Mouse (Mus musculus) adrenal gland, postnatal 4 days (tissue): ENCODE results near the gene Rab9b. TPM values are rescaled to one million over a fixed set of nuclear protein-coding genes. Genes with fewer than 3 reads are reported as not detected.
A peak's percentile ranks its signal among the peaks of the same experiment; 100 is the strongest.

Source experiments
- DNase-seq, 2 experiments: peaks; one replicate each; pipeline ENCODE4 v3.0.0; 2021 to 2022; ENCODE audit warnings: low spot score in 2 of 2, mixed read lengths in 2 of 2
- long read RNA-seq, 2 experiments: library from polyadenylated mRNA; stranded (forward); transcript quantifications; one replicate each; pipeline ENCODE4 v2.0.0; 2021
- total RNA-seq, 2 experiments: library from RNA; stranded (reverse); gene quantifications; 2 replicates each; pipeline ENCODE4 v1.2.3; 2021

Rab9b gene
- under 1 TPM; 0.84 to 0.90 TPM for total RNA-seq
- long read RNA-seq, experiment 1, result 0 reads
- long read RNA-seq, experiment 2, result 0 reads

DNA sequence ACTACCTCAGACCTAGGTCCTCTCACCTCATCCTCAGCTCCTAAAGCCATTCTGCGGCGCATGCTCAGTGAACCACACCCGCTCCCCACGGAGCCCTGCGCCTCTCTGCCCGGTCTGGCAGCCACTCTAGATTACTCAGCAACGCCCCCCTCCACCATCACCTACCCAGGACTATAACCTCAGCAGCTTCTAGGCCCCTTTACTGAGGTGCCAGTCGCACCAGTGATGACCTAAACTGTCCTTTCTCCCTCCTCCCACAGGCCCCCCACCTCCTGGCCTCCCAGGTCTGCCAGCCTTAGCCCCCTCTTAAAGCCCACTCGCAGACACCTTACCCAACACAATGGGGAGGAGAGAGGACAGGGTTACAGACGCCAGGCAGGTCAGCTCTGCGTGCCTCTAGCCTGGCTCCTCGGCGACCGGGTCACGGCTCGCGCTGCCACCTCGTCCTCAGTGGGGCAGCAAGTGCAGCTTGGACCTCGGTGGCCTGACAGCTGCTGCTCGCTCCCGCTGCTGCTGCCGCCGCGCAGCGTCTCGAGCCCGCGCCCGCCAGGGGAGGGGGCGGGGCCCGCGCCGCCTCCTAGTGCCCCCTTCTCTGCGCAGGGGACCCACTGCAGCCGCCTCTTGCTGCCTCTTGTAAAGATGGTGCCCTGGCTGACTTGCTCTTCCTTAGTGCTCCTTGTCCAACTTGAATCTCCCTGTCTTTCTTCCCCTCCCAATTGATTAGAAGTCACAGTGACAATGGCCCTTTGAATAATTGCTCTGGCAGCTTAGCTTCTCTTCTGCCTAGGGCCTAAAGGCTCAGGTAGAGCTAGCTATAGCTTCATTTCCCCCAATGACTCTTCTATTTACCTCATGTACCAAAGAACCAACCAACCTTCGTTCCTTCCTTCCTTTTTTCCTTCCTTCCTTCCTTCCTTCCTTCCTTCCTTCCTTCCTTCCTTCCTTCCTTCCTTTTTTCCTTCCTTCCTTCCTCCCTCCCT lies at the start of gene Rab9b:
TSS of gene Rab9b (minus strand) at position 695 of the 980 bp plus-strand sequence.
- DNase-seq, result no peak

DNA sequence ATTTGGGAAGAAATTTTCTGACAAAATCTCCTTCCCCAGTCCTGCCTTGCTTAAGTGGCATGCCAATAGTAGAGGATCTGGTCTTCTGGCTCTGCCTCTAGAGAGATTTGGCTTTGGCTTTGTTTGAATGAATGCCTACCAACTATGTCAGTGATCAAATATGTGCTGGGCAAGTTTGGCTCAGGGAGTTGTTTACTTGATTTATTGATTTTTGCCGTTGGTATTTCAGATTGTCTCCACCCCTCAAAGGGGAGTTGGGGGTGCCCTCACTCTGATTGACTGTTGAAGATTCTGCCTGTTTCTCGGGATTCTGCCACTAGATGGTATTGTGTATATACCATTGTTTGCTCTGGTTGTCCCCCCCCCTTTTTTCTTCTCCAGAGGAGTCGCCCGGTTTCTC lies 35.8 kb upstream of the Rab9b start:
- no peak for DNase-seq

DNA sequence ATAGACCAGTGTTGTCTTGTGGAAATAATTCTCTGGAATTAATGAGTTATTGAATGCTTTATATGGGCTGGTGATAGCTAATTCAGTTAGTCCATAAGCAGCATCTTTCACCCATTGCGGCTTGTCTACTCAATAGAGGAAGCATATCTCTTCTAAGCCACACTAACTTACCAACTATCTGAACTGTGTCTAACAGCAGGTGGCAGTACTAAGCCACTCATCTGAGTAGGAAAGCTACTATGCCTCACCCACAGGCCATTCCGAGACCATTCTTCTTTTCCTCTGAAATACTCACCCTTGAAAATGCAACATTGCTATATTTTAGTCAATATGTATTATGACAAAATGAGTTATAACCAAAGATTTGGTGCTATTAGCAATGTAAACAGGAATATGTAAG lies 27.2 kb upstream of the Rab9b start:
- DNase-seq, result no peak

DNA sequence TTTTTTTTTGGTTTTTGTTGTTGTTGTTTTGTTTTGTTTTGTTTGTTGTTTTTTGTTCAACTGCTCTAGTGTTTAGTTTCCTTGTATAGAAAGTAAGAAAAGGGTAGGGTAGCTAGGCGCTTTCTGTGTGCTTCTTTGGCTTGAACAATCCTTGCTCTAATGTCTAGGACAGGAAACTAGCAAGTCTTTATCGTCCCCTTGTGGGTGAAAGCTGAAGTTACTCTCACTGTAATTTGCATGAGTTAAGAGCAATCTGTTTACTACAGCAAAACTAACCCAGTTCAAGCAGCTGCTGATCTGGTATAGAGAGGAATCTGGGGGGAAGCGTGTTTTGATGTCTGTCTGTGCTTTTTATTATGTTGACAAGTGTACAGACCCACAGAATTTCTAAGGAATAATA lies 18.3 kb downstream of the Rab9b start:
- no peak for DNase-seq

DNA sequence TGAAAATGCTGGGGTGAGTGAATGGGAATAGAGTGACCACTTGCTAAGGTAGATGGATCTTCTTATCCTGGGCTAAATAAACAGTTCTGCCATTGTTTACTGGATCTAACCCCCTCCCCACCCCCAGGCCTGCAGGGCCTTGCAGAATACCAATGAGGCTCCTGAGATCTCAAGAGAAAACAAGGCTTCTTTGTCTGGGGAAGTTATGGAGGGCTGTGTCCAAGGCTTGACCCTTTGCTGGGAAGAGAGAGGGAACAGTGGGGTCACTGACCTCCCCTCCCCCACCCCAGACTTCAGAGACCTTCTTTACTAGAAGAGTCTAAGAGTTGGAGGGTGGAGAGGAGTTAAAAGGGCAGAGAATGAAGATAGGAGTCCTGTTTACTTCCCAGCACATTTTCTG lies 39.9 kb downstream of the Rab9b start:
- DNase-seq, result no peak

DNA sequence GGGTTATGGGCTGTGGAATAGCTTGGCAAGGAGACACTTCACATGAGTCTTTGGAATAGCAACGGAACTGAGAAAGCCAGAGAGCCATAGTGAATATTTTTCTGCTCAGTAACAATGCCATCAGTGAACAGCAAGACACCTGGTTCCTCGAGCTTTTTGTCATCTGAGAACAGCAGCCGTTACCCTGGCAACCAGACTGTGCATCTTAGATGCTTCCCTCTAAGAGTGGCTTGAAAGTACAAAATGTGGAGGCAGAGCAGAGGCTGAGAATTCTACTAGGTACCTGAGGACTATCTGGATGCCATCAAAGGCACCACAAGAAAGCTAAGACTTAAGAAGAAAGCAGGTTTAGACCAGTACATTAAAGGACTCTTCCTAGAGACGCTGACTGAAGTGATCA lies 43.5 kb downstream of the Rab9b start:
- DNase-seq, result no peak

DNA sequence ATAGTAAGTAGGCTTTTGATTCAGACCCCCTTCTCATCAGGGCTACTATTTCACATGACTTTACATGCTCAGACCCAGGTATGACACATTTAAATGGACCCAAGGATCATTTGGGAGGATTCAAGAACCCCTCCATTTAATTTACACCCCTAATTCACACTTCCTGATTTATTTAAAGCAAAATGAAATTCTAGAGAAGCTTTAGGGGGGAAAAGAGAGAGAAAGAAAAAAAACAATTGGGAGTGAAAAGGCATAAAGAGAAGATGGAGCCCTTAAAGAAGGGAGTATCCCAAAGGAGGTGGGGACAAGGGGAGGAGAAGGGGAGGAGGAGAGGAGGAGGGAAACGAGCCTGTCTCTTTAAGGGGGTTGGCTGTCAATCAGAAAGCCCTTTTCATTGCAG lies 46.2 kb downstream of the Rab9b start, which contains the start of gene Plp1:
TSS of gene Plp1 (plus strand) at position 301 of the 400 bp plus-strand sequence.
- DNase-seq, result no peak

DNA sequence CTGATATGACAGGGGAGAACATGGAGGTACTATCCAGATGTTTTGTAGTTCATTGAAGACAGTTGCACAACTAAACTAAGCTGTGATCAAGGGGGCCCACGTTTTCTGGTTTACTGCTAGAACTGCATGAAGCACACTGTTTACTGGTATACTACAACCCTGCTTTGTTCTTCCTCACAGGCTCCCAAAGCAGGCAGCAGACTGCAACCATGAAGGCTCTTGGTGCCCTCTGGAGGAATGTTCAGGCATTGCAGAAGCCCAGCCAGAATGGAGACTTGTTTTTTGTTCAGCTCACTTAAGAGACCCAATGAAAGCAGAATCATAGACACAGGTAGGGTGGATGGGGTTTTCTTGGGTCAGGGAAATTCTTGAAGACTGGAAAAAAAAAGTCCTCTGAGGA lies 48.3 kb downstream of the Rab9b start:
- DNase-seq, result peak; percentile 11 to 12

DNA sequence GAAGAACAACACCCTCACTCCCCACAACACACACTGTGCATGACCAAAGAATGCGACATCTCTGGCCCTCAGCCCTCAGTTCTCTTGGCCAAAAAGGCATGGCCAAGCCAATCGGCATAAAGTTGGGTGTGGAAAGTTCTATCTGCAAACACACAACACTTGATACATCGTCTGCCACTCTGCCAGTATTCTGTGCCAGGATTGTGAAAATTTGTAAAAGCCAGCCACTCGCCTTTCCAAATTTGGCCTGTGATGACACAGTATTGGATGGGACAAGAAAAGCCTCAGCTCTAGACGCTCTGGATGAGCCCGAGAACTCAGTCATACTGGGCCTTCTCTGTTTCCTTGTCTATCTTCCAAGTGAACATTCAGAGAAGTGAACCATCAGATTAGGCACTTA lies 48.8 kb downstream of the Rab9b start:
- no peak for DNase-seq

Other genes with a start within 250 kb of the Rab9b start
- gene Tceal1, start 160.8 kb downstream of the Rab9b start, total RNA-seq, result 1 to 10 TPM; 9.5 to 9.8 TPM
- 100 to 1,000 TPM; 354 to 367 TPM for gene Morf4l2, start 125.1 kb downstream of the Rab9b start, total RNA-seq
- not detected for gene Glra4, start 88.6 kb downstream of the Rab9b start, total RNA-seq
- gene Plp1, start 46.1 kb downstream of the Rab9b start, total RNA-seq, result 10 to 100 TPM; 20.0 to 20.7 TPM
- not detected for gene H2bfm, start 58.6 kb upstream of the Rab9b start, total RNA-seq
- 10 to 100 TPM; 25.1 to 35.1 TPM for gene Tmsb15b2, start 106.7 kb upstream of the Rab9b start, total RNA-seq
- 1 to 10 TPM in 1 of 2 experiments, under 1 TPM in 1; 0.54 to 1.1 TPM for gene Tmsb15l, start 108.1 kb upstream of the Rab9b start, total RNA-seq
- gene Tmsb15b1, start 108.1 kb upstream of the Rab9b start, total RNA-seq, result 1 to 10 TPM; 5.1 to 9.4 TPM
- gene Zcchc18, start 124.4 kb upstream of the Rab9b start, total RNA-seq, result 10 to 100 TPM; 17.9 to 20.8 TPM
- gene Slc25a53, start 169.5 kb upstream of the Rab9b start, total RNA-seq, result 10 to 100 TPM; 11.6 to 23.3 TPM
- 10 to 100 TPM in 1 of 2 experiments, 1 to 10 TPM in 1; 9.3 to 10.4 TPM for gene Fam199x, start 180.8 kb upstream of the Rab9b start, total RNA-seq